In the genomic region with DNA sequence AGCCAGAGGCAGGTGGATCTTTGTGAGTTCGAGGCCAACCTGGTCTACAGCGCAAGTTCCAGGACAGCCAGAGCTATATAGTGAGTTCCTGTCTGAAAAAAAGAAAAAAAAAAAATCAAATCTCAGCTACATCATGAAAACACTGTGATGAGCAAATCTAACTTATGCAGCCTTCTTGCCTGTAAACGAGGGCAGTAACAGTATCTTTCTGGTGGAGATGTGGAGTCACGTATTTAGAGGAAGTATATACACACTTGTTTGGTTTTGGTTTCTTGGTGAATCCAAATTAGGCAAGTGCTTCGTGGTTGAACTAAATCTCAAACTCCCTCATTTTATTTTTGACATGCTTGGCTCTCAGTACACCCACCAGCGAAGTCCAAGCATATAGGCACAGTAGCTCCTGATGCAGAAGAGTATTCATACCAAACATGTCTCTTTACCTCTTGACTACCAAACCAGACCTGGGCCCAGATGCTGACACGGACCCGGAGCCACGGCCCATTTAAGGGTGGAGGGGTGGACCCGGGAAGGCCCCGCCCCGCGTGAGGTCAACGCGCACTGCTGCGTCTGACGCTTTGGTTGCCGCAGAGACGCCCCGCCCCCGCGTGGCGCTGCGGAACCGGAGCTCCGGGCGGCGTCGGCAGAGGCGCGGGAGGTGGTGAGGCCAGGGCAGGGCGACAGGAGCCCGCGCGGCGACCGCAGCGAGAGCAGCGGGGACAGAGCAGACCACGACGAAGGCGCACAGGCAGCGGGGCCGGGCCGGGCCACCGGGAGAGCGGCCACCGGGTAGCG, we compare ENCODE assay signal across 8 mouse cellular contexts. TPM values are rescaled to one million over a fixed set of nuclear protein-coding genes. Genes with fewer than 3 reads are reported as not detected.
A peak's percentile ranks its signal among the peaks of the same experiment; 100 is the strongest.
DNase-seq lines count a peak whose midpoint lies in the region; ATAC-seq and TF ChIP-seq lines count a peak whose summit lies in the region.

Gene Pitpna, plus strand, starts transcription at position 605 of the 792 bp plus-strand sequence.

- peaks cover 5% of the 10 kb centered on the region for H3K4me1 ChIP-seq in bone marrow, adult 2 months (ENCODE audit: control insufficient read depth, insufficient read depth, low read length)
- H3K4me1 ChIP-seq in embryonic facial prominence, embryonic 15.5 days: peaks cover 31% of the 10 kb centered on the region
- peaks cover 11% of the 10 kb centered on the region for H3K4me1 ChIP-seq in kidney, embryonic 14.5 days (ENCODE audit: control insufficient read depth, insufficient read depth, low read length)
- H3K4me1 ChIP-seq in limb, embryonic 15.5 days: peaks cover 17% of the 10 kb centered on the region

- H3K4me3 ChIP-seq in bone marrow, adult 2 months (replicated peaks; ENCODE audit: control insufficient read depth, low read depth, low read length): peak within 1 kb of the TSS; percentile 71
- H3K4me3 ChIP-seq in embryonic facial prominence, embryonic 15.5 days (replicated peaks): peak within 1 kb of the TSS; percentile 83
- peak within 1 kb of the TSS; percentile 94 for H3K4me3 ChIP-seq in kidney, embryonic 14.5 days (ENCODE audit: low read length)
- peak within 1 kb of the TSS; percentile 94 for H3K4me3 ChIP-seq in limb, embryonic 15.5 days

- peak; percentile 91; the same call in 1 of the 2 replicates for TF ChIP-seq POLR2A in bone marrow, adult 2 months (IDR thresholded peaks at IDR 0.05; ENCODE audit: borderline replicate concordance, control insufficient read depth, low read depth, low read length)

- H3K9me3 ChIP-seq in embryonic facial prominence, embryonic 15.5 days (replicated peaks): no peaks in the 10 kb centered on the region
- no peaks in the 10 kb centered on the region for H3K9me3 ChIP-seq in kidney, embryonic 14.5 days (ENCODE audit: control insufficient read depth, low read length)
- H3K9me3 ChIP-seq in limb, embryonic 15.5 days: no peaks in the 10 kb centered on the region

- WGBS in bone marrow, adult 2 months: 3% methylated on average over 49 of the region's 49 CpGs
- WGBS in embryonic facial prominence, embryonic 15.5 days: 5% methylated on average over 49 of the region's 49 CpGs
- 6% methylated on average over 48 of the region's 49 CpGs for WGBS in kidney, embryonic 14.5 days
- 5% methylated on average over 49 of the region's 49 CpGs for WGBS in limb, embryonic 15.5 days

- peak; percentile 95 for ATAC-seq in embryonic facial prominence, embryonic 15.5 days (ENCODE audit: insufficient number of reproducible peaks, low FRiP score, low TSS enrichment, low read depth)
- ATAC-seq in kidney, embryonic 14.5 days (ENCODE audit: low FRiP score, low TSS enrichment): peak; percentile 91
- ATAC-seq in limb, embryonic 15.5 days (ENCODE audit: insufficient number of reproducible peaks, low FRiP score, low TSS enrichment, low read depth): peak; percentile 91

- H3K9ac ChIP-seq in embryonic facial prominence, embryonic 15.5 days: peak within 1 kb of the TSS; percentile 85
- peak within 1 kb of the TSS; percentile 90 for H3K9ac ChIP-seq in kidney, embryonic 14.5 days (ENCODE audit: low read depth, low read length)
- H3K9ac ChIP-seq in limb, embryonic 15.5 days: peak within 1 kb of the TSS; percentile 97

- peak within 1 kb of the TSS; percentile 89 for H3K4me2 ChIP-seq in embryonic facial prominence, embryonic 15.5 days (replicated peaks)
- peak within 1 kb of the TSS; percentile 92 for H3K4me2 ChIP-seq in kidney, embryonic 14.5 days (replicated peaks; ENCODE audit: low read depth, low read length)
- H3K4me2 ChIP-seq in limb, embryonic 15.5 days: peak within 1 kb of the TSS; percentile 88

- peak; percentile 94 for DNase-seq in 416B (ENCODE audit: low read depth)
- DNase-seq in heart, adult 9 months (ENCODE audit: low spot score in 2 of 2): peak; percentile 95
- DNase-seq in monocyte, adult 2 months (ENCODE audit: low read depth in 1 of 2, low spot score in 2 of 2): peak; percentile 76 to 92
- DNase-seq in spleen, postnatal 36 days (ENCODE audit: low spot score in 2 of 2): peak; percentile 96

- peak within 1 kb of the TSS; percentile 96 for H3K27ac ChIP-seq in bone marrow, adult 2 months (ENCODE audit: control insufficient read depth, insufficient read depth, low read depth, low read length, poor library complexity)
- peak within 1 kb of the TSS; percentile 83 for H3K27ac ChIP-seq in embryonic facial prominence, embryonic 15.5 days (replicated peaks)
- H3K27ac ChIP-seq in kidney, embryonic 14.5 days (ENCODE audit: low read depth, low read length): peak within 1 kb of the TSS; percentile 86
- peak within 1 kb of the TSS; percentile 83 for H3K27ac ChIP-seq in limb, embryonic 15.5 days

- H3K36me3 ChIP-seq in embryonic facial prominence, embryonic 15.5 days: peaks cover 2% of the 10 kb centered on the region
- H3K36me3 ChIP-seq in kidney, embryonic 14.5 days (ENCODE audit: control insufficient read depth, insufficient read depth, low read length): peaks cover under 1% of the 10 kb centered on the region; the same call in 1 of the 2 replicates
- H3K36me3 ChIP-seq in limb, embryonic 15.5 days: peaks cover 14% of the 10 kb centered on the region

- no peaks in the 10 kb centered on the region for H3K27me3 ChIP-seq in embryonic facial prominence, embryonic 15.5 days
- H3K27me3 ChIP-seq in kidney, embryonic 14.5 days (ENCODE audit: control insufficient read depth, insufficient read depth, low read length): no peaks in the 10 kb centered on the region
- H3K27me3 ChIP-seq in limb, embryonic 15.5 days: no peaks in the 10 kb centered on the region

- TF ChIP-seq CTCF in bone marrow, adult 2 months (IDR thresholded peaks at IDR 0.05; ENCODE audit: control insufficient read depth, insufficient read depth, low read length): no peak

RNA-seq across cellular contexts. Expression of gene Pitpna, which starts in this region (rescaled TPM):
- polyA plus RNA-seq in bone marrow, adult 2 months (2011; ENCODE audit: insufficient read depth, insufficient read length, low replicate concordance, missing spikeins): 76.6 and 102 TPM in 2 replicates
- polyA plus RNA-seq in embryonic facial prominence, embryonic 15.5 days (2015; fragmentation: Nextera tagmentation; extraction: Ambion mirVana): 73.0 and 79.3 TPM in 2 replicates
- 78.2 and 99.5 TPM in 2 replicates for polyA plus RNA-seq in kidney, embryonic 14.5 days (2014; fragmentation: Nextera tagmentation; extraction: Ambion mirVana)
- polyA plus RNA-seq in limb, embryonic 15.5 days (2015; fragmentation: Nextera tagmentation; extraction: Ambion mirVana): 61.4 and 65.4 TPM in 2 replicates

Comparison
In these comparisons a context has a peak if more than half of its experiments do, and no peak if none do; other contexts are left out.
1. Peak in every context shown above with its lines: DNase-seq, ATAC-seq, H3K4me3 ChIP-seq and H3K27ac ChIP-seq.